Mouse (Mus musculus) forebrain, embryonic 15.5 days (tissue): ENCODE measurements around the gene AC153137.1. TPM values are rescaled to one million over a fixed set of nuclear protein-coding genes. Genes with fewer than 3 reads are reported as not detected.

Source experiments
- ATAC-seq: fragments of 200-750 bp; cut with Nextera tagmentation; replicated peaks from 2 replicates; pipeline ENCODE4 v1.8.0; 2017; ENCODE audit warnings: mild to moderate bottlenecking, moderate TSS enrichment, moderate library complexity
- H3K27ac ChIP-seq: fragments of 300-500 bp; sonication (generic); replicated peaks from 2 replicates; pipeline ENCODE4 v1.5.1; 2015; ENCODE audit warnings: mild to moderate bottlenecking, inconsistent platforms
- H3K27me3 ChIP-seq: fragments of 300-500 bp; sonication (generic); 2 replicates; pipeline ENCODE4 v1.6.1; 2015; ENCODE audit warnings: inconsistent platforms
- H3K36me3 ChIP-seq: fragments of 300-500 bp; sonication (generic); 2 replicates; pipeline ENCODE4 v1.6.1; 2015; ENCODE audit warnings: mild to moderate bottlenecking, inconsistent platforms
- H3K4me1 ChIP-seq: fragments of 300-500 bp; sonication (generic); 2 replicates; pipeline ENCODE4 v1.6.1; 2015; ENCODE audit warnings: inconsistent platforms
- H3K4me2 ChIP-seq: fragments of 300-500 bp; sonication (generic); replicated peaks from 2 replicates; pipeline ENCODE4 v1.6.1; 2015; ENCODE audit warnings: mild to moderate bottlenecking, inconsistent platforms
- H3K4me3 ChIP-seq: fragments of 300-500 bp; sonication (generic); 2 replicates; pipeline ENCODE4 v1.5.1; 2015; ENCODE audit warnings: mild to moderate bottlenecking, inconsistent platforms
- H3K9ac ChIP-seq: fragments of 300-500 bp; sonication (generic); replicated peaks from 2 replicates; pipeline ENCODE4 v1.6.1; 2015; ENCODE audit warnings: mild to moderate bottlenecking, inconsistent platforms
- H3K9me3 ChIP-seq: fragments of 300-500 bp; sonication (generic); 2 replicates; pipeline ENCODE4 v1.6.1; 2016; ENCODE audit warnings: inconsistent platforms
- WGBS: fragments of 180-500 bp; shearing (Covaris S2); methylation state at CpG from one replicate; pipeline ENCODE4 v1.1.7; 2015; ENCODE audit warnings: mixed read lengths; 5-methylcytosine and 5-hydroxymethylcytosine counted together
- polyA plus RNA-seq: library from polyadenylated mRNA; unstranded; fragments of >200 nt; fragmentation: Nextera tagmentation; extraction: Ambion mirVana; gene quantifications from 2 replicates; pipeline ENCODE4 v1.2.1, GENCODE M21; 2015

Gene AC153137.1
- polyA plus RNA-seq, 1 experiment from 2014 or later = not detected

DNA sequence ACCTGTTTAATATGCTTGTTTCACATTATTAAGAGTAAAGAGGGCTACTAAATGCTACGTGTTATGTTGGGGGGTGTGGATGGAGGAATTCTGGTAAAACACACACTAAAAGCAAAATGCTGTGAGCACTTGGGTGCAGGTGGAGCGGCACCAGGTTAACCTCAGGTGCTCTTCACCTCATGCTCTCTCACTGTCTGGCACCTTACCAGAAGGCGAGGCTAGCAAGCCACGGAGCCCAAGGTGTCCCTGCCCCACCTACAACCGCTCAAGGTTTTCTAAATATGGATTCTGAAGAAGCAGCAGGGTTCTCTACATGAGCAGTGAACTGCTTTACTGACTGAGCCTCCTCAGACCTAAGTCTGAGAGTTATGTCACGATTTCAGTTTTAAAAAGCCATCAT, 32.6 kb downstream of the AC153137.1 start:
- Histone ChIP-seq H3K4me2 (no peak overlapping the region), H3K27me3 (no peaks in the 10 kb centered on the region)
- ATAC-seq = no peak

DNA sequence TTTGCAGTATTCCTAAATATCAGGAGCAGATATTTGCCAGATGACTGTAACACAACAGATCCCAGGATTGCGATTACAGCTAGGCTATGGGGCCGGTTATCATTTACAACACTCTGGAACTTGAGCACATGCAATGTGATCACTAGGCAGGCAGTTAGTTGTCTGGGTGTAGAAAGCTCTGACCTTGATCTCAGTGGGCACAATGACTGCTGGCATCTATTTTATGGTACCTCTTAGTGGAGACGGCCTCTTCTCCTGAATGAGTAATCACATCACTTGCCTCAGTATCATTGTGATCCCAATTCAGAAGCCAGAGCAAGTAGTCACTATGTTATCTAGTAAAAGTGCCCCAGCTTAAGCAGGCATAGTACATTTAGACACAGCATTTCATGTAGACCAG, 37.2 kb downstream of the AC153137.1 start:
- peaks cover 34% of the 10 kb centered on the region for H3K36me3 ChIP-seq
- H3K4me2 ChIP-seq = no peak overlapping the region
- no peak overlapping the region for H3K4me3 ChIP-seq
- peaks cover 6% of the 10 kb centered on the region for H3K4me1 ChIP-seq
- no peaks in the 10 kb centered on the region for H3K27me3 ChIP-seq
- ATAC-seq = no peak
- H3K27ac ChIP-seq = no peak overlapping the region
- no peak overlapping the region for H3K9ac ChIP-seq
- H3K9me3 ChIP-seq = no peaks in the 10 kb centered on the region
- 81% methylated on average over 3 of the region's 3 CpGs for WGBS

More for the DNA sequence above, 32.6 kb downstream of the AC153137.1 start:
- no peak overlapping the region for H3K27ac ChIP-seq
- peaks cover 24% of the 10 kb centered on the region for H3K4me1 ChIP-seq
- 88% methylated on average over 6 of the region's 6 CpGs for WGBS
- H3K9me3 ChIP-seq = no peaks in the 10 kb centered on the region
- peaks cover 31% of the 10 kb centered on the region for H3K36me3 ChIP-seq
- H3K9ac ChIP-seq = no peak overlapping the region
- H3K4me3 ChIP-seq = no peak overlapping the region

DNA sequence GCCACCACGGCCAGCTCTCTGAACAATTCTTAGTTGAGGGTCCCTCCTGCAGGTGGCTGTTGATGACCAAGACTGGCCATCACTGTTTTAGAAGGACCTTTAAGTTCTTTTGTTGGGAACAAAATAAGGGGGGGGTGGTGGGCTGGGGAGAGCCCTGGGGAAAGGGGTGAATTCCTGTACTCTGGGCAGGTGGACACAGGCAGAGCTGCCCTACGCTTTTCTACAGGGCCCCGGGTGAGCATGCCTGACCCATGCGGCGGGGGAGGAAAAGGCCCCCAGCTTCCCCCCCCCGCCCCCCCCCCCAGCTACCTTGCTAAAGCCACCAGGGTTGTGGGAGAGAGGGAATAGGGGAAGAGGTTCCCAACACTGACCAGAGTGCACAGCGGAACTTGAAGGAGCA, 39.4 kb downstream of the AC153137.1 start:
- H3K4me2 ChIP-seq = no peak overlapping the region
- no peak overlapping the region for H3K27ac ChIP-seq
- no peaks in the 10 kb centered on the region for H3K27me3 ChIP-seq
- H3K9me3 ChIP-seq = no peaks in the 10 kb centered on the region
- no peak overlapping the region for H3K9ac ChIP-seq
- no peaks in the 10 kb centered on the region for H3K4me1 ChIP-seq
- no peak for ATAC-seq
- H3K4me3 ChIP-seq = no peak overlapping the region
- WGBS = 80% methylated on average over 7 of the region's 7 CpGs
- peaks cover 15% of the 10 kb centered on the region for H3K36me3 ChIP-seq

- WGBS = 75% methylated on average over 8 of the region's 8 CpGs
- Histone ChIP-seq H3K4me1 (no peaks in the 10 kb centered on the region), H3K4me2 (no peak overlapping the region), H3K27me3 (no peaks in the 10 kb centered on the region), H3K36me3 (peaks cover 12% of the 10 kb centered on the region), H3K27ac (no peak overlapping the region), H3K4me3 (no peak overlapping the region), H3K9me3 (no peaks in the 10 kb centered on the region), H3K9ac (no peak overlapping the region)
- no peak for ATAC-seq
Observed at GRCm38 (mm10) chr1:30937396-30937965, 40.3 kb downstream of the AC153137.1 start.

- WGBS = 68% methylated on average over 2 of the region's 2 CpGs
Observed at GRCm38 (mm10) chr1:30936488-30936887, 41.3 kb downstream of the AC153137.1 start.

GRCm38 (mm10) chr1:30930823-30931222, 46.9 kb downstream of the AC153137.1 start:
- 79% methylated on average over 2 of the region's 2 CpGs for WGBS
- no peaks in the 10 kb centered on the region for H3K4me1 ChIP-seq

More at GRCm38 (mm10) chr1:30936488-30936887, 41.3 kb downstream of the AC153137.1 start:
- no peaks in the 10 kb centered on the region for H3K9me3 ChIP-seq
- no peak overlapping the region for H3K4me2 ChIP-seq
- H3K4me3 ChIP-seq = no peak overlapping the region
- no peak for ATAC-seq
- H3K27ac ChIP-seq = no peak overlapping the region
- no peak overlapping the region for H3K9ac ChIP-seq
- no peaks in the 10 kb centered on the region for H3K4me1 ChIP-seq
- no peaks in the 10 kb centered on the region for H3K27me3 ChIP-seq
- peaks cover 12% of the 10 kb centered on the region for H3K36me3 ChIP-seq

GRCm38 (mm10) chr1:30930194-30930593, 47.6 kb downstream of the AC153137.1 start:
- WGBS = 70% methylated on average over 2 of the region's 2 CpGs
- no peak for ATAC-seq
- Histone ChIP-seq H3K4me2 (no peak overlapping the region), H3K9ac (no peak overlapping the region), H3K27me3 (no peaks in the 10 kb centered on the region), H3K27ac (no peak overlapping the region), H3K36me3 (no peaks in the 10 kb centered on the region), H3K4me1 (no peaks in the 10 kb centered on the region), H3K9me3 (no peaks in the 10 kb centered on the region), H3K4me3 (no peak overlapping the region)

More at GRCm38 (mm10) chr1:30930823-30931222, 46.9 kb downstream of the AC153137.1 start:
- no peak overlapping the region for H3K4me3 ChIP-seq
- no peak for ATAC-seq
- H3K4me2 ChIP-seq = no peak overlapping the region
- H3K9me3 ChIP-seq = no peaks in the 10 kb centered on the region
- H3K27ac ChIP-seq = no peak overlapping the region
- H3K27me3 ChIP-seq = no peaks in the 10 kb centered on the region
- H3K36me3 ChIP-seq = no peaks in the 10 kb centered on the region
- H3K9ac ChIP-seq = no peak overlapping the region

Other genes with a start within 250 kb of the AC153137.1 start
- 44.6 and 46.6 TPM in 2 replicates for gene Phf3, start 104.0 kb downstream of the AC153137.1 start, polyA plus RNA-seq
- not detected in 2 replicates for gene Lgsn, start 198.4 kb upstream of the AC153137.1 start, polyA plus RNA-seq
- gene 4931428L18Rik, start 244.7 kb upstream of the AC153137.1 start, polyA plus RNA-seq = not detected in 2 replicates
- gene Pih1d3, start 244.9 kb upstream of the AC153137.1 start, polyA plus RNA-seq = not detected in 2 replicates